Mouse (Mus musculus) kidney, postnatal 0 days (tissue): ENCODE results near the gene Rab6a. TPM values are rescaled to one million over a fixed set of nuclear protein-coding genes. Genes with fewer than 3 reads are reported as not detected.
A peak's percentile ranks its signal among the peaks of the same experiment; 100 is the strongest.

Experiments used
- ATAC-seq: fragments of 200-750 bp; cut with Nextera tagmentation; replicated peaks from 2 replicates; pipeline ENCODE4 v1.8.0; 2017; ENCODE audit warnings: low read depth, moderate number of reproducible peaks, moderate TSS enrichment, moderate library complexity; ENCODE audit not compliant: low FRiP score
- DNase-seq: peaks from one replicate; pipeline ENCODE4 v3.0.0-alpha.2; 2016; ENCODE audit warnings: low spot score
- H3K27ac ChIP-seq: fragments of 300-500 bp; sonication (generic); 2 replicates; pipeline ENCODE4 v1.5.1; 2014; ENCODE audit warnings: mild to moderate bottlenecking
- H3K27me3 ChIP-seq: fragments of 300-500 bp; sonication (generic); 2 replicates; pipeline ENCODE4 v1.6.1; 2014; ENCODE audit warnings: low read length, mixed read lengths; ENCODE audit not compliant: insufficient read depth
- H3K36me3 ChIP-seq: fragments of 300-500 bp; sonication (generic); 2 replicates; pipeline ENCODE4 v1.6.1; 2014; ENCODE audit warnings: low read length, mixed read lengths; ENCODE audit not compliant: insufficient read depth
- H3K4me1 ChIP-seq: fragments of 300-500 bp; sonication (generic); replicated peaks from 2 replicates; pipeline ENCODE4 v1.6.1; 2014; ENCODE audit warnings: antibody characterized with exemption, low read length, mixed read lengths; ENCODE audit not compliant: insufficient read depth
- H3K4me2 ChIP-seq: fragments of 300-500 bp; sonication (generic); 2 replicates; pipeline ENCODE4 v1.6.1; 2014; ENCODE audit warnings: mild to moderate bottlenecking, low read length, moderate library complexity, mixed read lengths
- H3K4me3 ChIP-seq: fragments of 300-500 bp; sonication (generic); replicated peaks from 2 replicates; pipeline ENCODE4 v1.5.1; 2014; ENCODE audit warnings: low read depth, low read length
- H3K9ac ChIP-seq: fragments of 300-500 bp; sonication (generic); 2 replicates; pipeline ENCODE4 v1.6.1; 2014; ENCODE audit warnings: low read depth, low read length
- H3K9me3 ChIP-seq: fragments of 300-500 bp; sonication (generic); replicated peaks from 2 replicates; pipeline ENCODE4 v1.6.1; 2016; ENCODE audit warnings: low read length, inconsistent platforms, mixed read lengths
- CTCF ChIP-seq: IDR thresholded peaks from 2 replicates; pipeline ENCODE4 v1.5.1; 2016; ENCODE audit warnings: antibody characterized with exemption, low read depth, mild to moderate bottlenecking, moderate library complexity
- WGBS: fragments of 180-500 bp; shearing (Covaris S2); extraction: QIAGEN DNeasy Blood & Tissue Kit; methylation state at CpG from one replicate; pipeline ENCODE4 v1.1.7; 2014; 5-methylcytosine and 5-hydroxymethylcytosine counted together
- polyA plus RNA-seq: library from polyadenylated mRNA; unstranded; fragments of >200 nt; fragmentation: Nextera tagmentation; extraction: Ambion mirVana; gene quantifications from 2 replicates; pipeline ENCODE4 v1.2.1, GENCODE M21; 2015

Gene Rab6a
- polyA plus RNA-seq, 1 experiment from 2014 or later, result 90.7 TPM

- Histone ChIP-seq H3K27ac (no peak overlapping the region), H3K9me3 (no peaks in the 10 kb centered on the region), H3K4me3 (no peak overlapping the region), H3K9ac (no peak overlapping the region), H3K4me2 (no peak overlapping the region), H3K27me3 (no peaks in the 10 kb centered on the region), H3K4me1 (no peaks in the 10 kb centered on the region), H3K36me3 (no peaks in the 10 kb centered on the region)
- no peak for TF ChIP-seq CTCF
- ATAC-seq (no peak), DNase-seq (no peak)
- WGBS, result 100% methylated on average over 1 of the region's 1 CpGs
Measured at GRCm38 (mm10) chr7:100683241-100683640, 76.0 kb downstream of the Rab6a start.

GRCm38 (mm10) chr7:100684081-100684480 lies 76.9 kb downstream of the Rab6a start:
- Histone ChIP-seq H3K27ac (no peak overlapping the region), H3K4me3 (no peak overlapping the region), H3K27me3 (no peaks in the 10 kb centered on the region), H3K9ac (no peak overlapping the region), H3K36me3 (no peaks in the 10 kb centered on the region), H3K4me1 (no peaks in the 10 kb centered on the region), H3K4me2 (no peak overlapping the region), H3K9me3 (no peaks in the 10 kb centered on the region)
- DNase-seq (no peak), ATAC-seq (no peak)
- 75% methylated on average over 5 of the region's 5 CpGs for WGBS
- TF ChIP-seq CTCF, result no peak

- peak; percentile 98 for TF ChIP-seq CTCF
- DNase-seq (peak; percentile 85), ATAC-seq (no peak)
- Histone ChIP-seq H3K9me3 (no peaks in the 10 kb centered on the region), H3K4me2 (no peak overlapping the region), H3K36me3 (no peaks in the 10 kb centered on the region), H3K4me1 (no peaks in the 10 kb centered on the region), H3K27me3 (no peaks in the 10 kb centered on the region), H3K4me3 (no peak overlapping the region), H3K9ac (no peak overlapping the region), H3K27ac (no peak overlapping the region)
- WGBS, result 57% methylated on average over 7 of the region's 7 CpGs
Measured at GRCm38 (mm10) chr7:100684538-100684937, 77.3 kb downstream of the Rab6a start.

GRCm38 (mm10) chr7:100685061-100686030 lies 78.1 kb downstream of the Rab6a start:
- H3K36me3 ChIP-seq, result no peaks in the 10 kb centered on the region
- no peaks in the 10 kb centered on the region for H3K27me3 ChIP-seq
- no peak overlapping the region for H3K9ac ChIP-seq
- no peak overlapping the region for H3K4me3 ChIP-seq
- WGBS, result 41% methylated on average over 13 of the region's 13 CpGs
- peak; percentile 91 for TF ChIP-seq CTCF
- H3K9me3 ChIP-seq, result no peaks in the 10 kb centered on the region
- ATAC-seq (no peak), DNase-seq (peak; percentile 93)
- no peaks in the 10 kb centered on the region for H3K4me1 ChIP-seq
- H3K4me2 ChIP-seq, result no peak overlapping the region
- H3K27ac ChIP-seq, result no peak overlapping the region

- no peaks in the 10 kb centered on the region for H3K4me1 ChIP-seq
Measured at GRCm38 (mm10) chr7:100688471-100688870, 81.3 kb downstream of the Rab6a start.

More at GRCm38 (mm10) chr7:100688471-100688870, 81.3 kb downstream of the Rab6a start:
- Histone ChIP-seq H3K9ac (no peak overlapping the region), H3K4me2 (no peak overlapping the region), H3K27me3 (no peaks in the 10 kb centered on the region), H3K36me3 (no peaks in the 10 kb centered on the region), H3K27ac (no peak overlapping the region), H3K9me3 (no peaks in the 10 kb centered on the region), H3K4me3 (no peak overlapping the region)
- ATAC-seq (no peak), DNase-seq (no peak)
- TF ChIP-seq CTCF, result no peak
- WGBS, result 65% methylated on average over 7 of the region's 7 CpGs

Other genes starting within 250 kb of the Rab6a start
- gene C2cd3, start 235.2 kb upstream of the Rab6a start, polyA plus RNA-seq, result 13.1 TPM in 2 replicates
- gene Ppme1, start 235.1 kb upstream of the Rab6a start, polyA plus RNA-seq, result 45.9 and 47.6 TPM in 2 replicates
- 0.05 and 0.13 TPM in 2 replicates for gene Ucp3, start 134.4 kb upstream of the Rab6a start, polyA plus RNA-seq
- 274 and 319 TPM in 2 replicates for gene Ucp2, start 114.1 kb upstream of the Rab6a start, polyA plus RNA-seq
- gene Dnajb13, start 92.5 kb upstream of the Rab6a start, polyA plus RNA-seq, result 0.15 and 0.18 TPM in 2 replicates
- 21.7 and 21.9 TPM in 2 replicates for gene Coa4, start 70.3 kb upstream of the Rab6a start, polyA plus RNA-seq
- 105 and 107 TPM in 2 replicates for gene Mrpl48, start 891 bp downstream of the Rab6a start, polyA plus RNA-seq
- gene Plekhb1, start 55.0 kb downstream of the Rab6a start, polyA plus RNA-seq, result 4.6 and 5.1 TPM in 2 replicates
- 29.1 and 29.7 TPM in 2 replicates for gene Fam168a, start 99.2 kb downstream of the Rab6a start, polyA plus RNA-seq